ENCODE assay signal across 24 mouse cellular contexts in the genomic region with DNA sequence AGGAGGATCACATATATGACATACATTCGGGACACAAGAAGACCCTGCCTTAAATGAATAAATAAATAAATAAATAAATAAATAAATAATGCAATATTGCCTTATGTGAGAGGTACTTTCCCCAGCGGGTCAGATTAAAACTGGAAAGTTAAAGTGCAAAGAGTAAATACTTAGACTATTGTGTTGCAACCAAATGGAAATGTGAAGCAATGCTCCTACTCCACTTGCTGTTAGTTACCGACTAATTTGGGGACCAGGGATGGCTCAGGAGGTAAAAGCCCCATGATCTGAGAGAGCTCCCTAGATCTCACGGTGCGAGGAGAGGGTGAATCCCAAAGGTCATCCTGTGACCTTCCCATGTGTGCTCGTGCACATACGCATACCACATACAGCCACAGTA. TPM values are rescaled to one million over a fixed set of nuclear protein-coding genes. Genes with fewer than 3 reads are reported as not detected.
DNase-seq lines count a peak whose midpoint lies in the region; ATAC-seq and TF ChIP-seq lines count a peak whose summit lies in the region.
"Had no signal": no experiment of that assay in that cellular context is flagged by ENCODE, and none has a peak within 500 bp of the region (broad histone marks: within the 10 kb centered on the region; RNA-seq: fewer than 3 reads in every experiment).

No protein-coding gene starts in this region.

- ATAC-seq in forebrain, embryonic 12.5 days (ENCODE audit: low FRiP score): peak; percentile 34; the same call in 1 of the 2 replicates
- peak; percentile 68 for ATAC-seq in lung, postnatal 0 days
- ATAC-seq in frontal cortex, adult (ENCODE audit: low TSS enrichment): no peak
- ATAC-seq: activated CD4-positive, CD25-positive, alpha-beta regulatory T cell, adult 4 months; forebrain, postnatal 0 days; inflammation-experienced regulatory T-cells, adult 6 months; Patski had no signal

- TF ChIP-seq EP300 in lung, postnatal 0 days (IDR thresholded peaks at IDR 0.05): peak; percentile 47; the same call in 1 of the 2 replicates

- H3K9ac ChIP-seq in forebrain, embryonic 12.5 days: no peak overlapping the region
- H3K9ac ChIP-seq in lung, postnatal 0 days (replicated peaks; ENCODE audit: low read depth): no peak overlapping the region
- H3K9ac ChIP-seq: embryonic facial prominence, embryonic 13.5 days; forebrain, postnatal 0 days; hindbrain, embryonic 15.5 days had no signal

- TF ChIP-seq CTCF in lung, postnatal 0 days (IDR thresholded peaks at IDR 0.05): no peak
- TF ChIP-seq CTCF in lung, adult 2 months (IDR thresholded peaks at IDR 0.05; ENCODE audit: insufficient read depth, low read length): no peak

- WGBS in forebrain, embryonic 12.5 days: 91% methylated on average over 7 of the region's 7 CpGs
- WGBS in forebrain, embryonic 10.5 days: 92% methylated on average over 7 of the region's 7 CpGs
- WGBS in lung, postnatal 0 days: 77% methylated on average over 7 of the region's 7 CpGs
- WGBS in lung, adult 2 months: 78% methylated on average over 7 of the region's 7 CpGs

- no peaks in the 10 kb centered on the region for H3K27me3 ChIP-seq in forebrain, embryonic 12.5 days
- no peaks in the 10 kb centered on the region for H3K27me3 ChIP-seq in forebrain, embryonic 10.5 days (ENCODE audit: poor library complexity, severe bottlenecking)
- H3K27me3 ChIP-seq in lung, postnatal 0 days (replicated peaks; ENCODE audit: insufficient read depth, low read length): no peaks in the 10 kb centered on the region
- H3K27me3 ChIP-seq: CH12.LX; embryonic facial prominence, embryonic 13.5 days; hindbrain, embryonic 15.5 days; Patski had no signal

- no peak overlapping the region for H3K27ac ChIP-seq in forebrain, embryonic 12.5 days
- H3K27ac ChIP-seq in forebrain, embryonic 10.5 days: no peak overlapping the region
- H3K27ac ChIP-seq in lung, postnatal 0 days (ENCODE audit: low read length): no peak overlapping the region
- H3K27ac ChIP-seq: embryonic facial prominence, embryonic 13.5 days; gastrocnemius, adult 2 months; heart, embryonic 10.5 days; hindbrain, embryonic 15.5 days had no signal

- no peak overlapping the region for H3K4me3 ChIP-seq in forebrain, embryonic 12.5 days (replicated peaks)
- H3K4me3 ChIP-seq in forebrain, embryonic 10.5 days: no peak overlapping the region
- H3K4me3 ChIP-seq in lung, postnatal 0 days (ENCODE audit: low read depth, low read length): no peak overlapping the region
- no peak overlapping the region for H3K4me3 ChIP-seq in lung, adult 2 months (replicated peaks; ENCODE audit: extremely low read depth, low read depth, low read length)
- H3K4me3 ChIP-seq: embryonic facial prominence, embryonic 13.5 days; gastrocnemius, adult 2 months; heart, embryonic 10.5 days; hindbrain, embryonic 15.5 days had no signal

- H3K4me1 ChIP-seq in forebrain, embryonic 12.5 days: peaks cover 6% of the 10 kb centered on the region; the same call in 1 of the 2 replicates
- peaks cover 10% of the 10 kb centered on the region for H3K4me1 ChIP-seq in forebrain, embryonic 10.5 days
- H3K4me1 ChIP-seq in lung, postnatal 0 days (ENCODE audit: insufficient read depth, low read depth, low read length): no peaks in the 10 kb centered on the region
- peaks cover 14% of the 10 kb centered on the region for H3K4me1 ChIP-seq in lung, adult 2 months (ENCODE audit: control insufficient read depth, insufficient read depth, low read length)
- H3K4me1 ChIP-seq: embryonic facial prominence, embryonic 13.5 days had no signal

- no peak overlapping the region for H3K4me2 ChIP-seq in forebrain, embryonic 12.5 days
- no peak overlapping the region for H3K4me2 ChIP-seq in lung, postnatal 0 days (replicated peaks; ENCODE audit: low read depth, low read length)
- H3K4me2 ChIP-seq: embryonic facial prominence, embryonic 13.5 days; hindbrain, embryonic 15.5 days had no signal

- DNase-seq in forebrain, embryonic 10.5 days (ENCODE audit: extremely low spot score, low spot score): no peak
- peak; percentile 68 for DNase-seq in lung, postnatal 0 days (ENCODE audit: low spot score)
- DNase-seq in lung, adult 2 months: no peak
- peak; percentile 36 for DNase-seq in 416B (ENCODE audit: low read depth)
- DNase-seq in lung, postnatal 36 days: peak; percentile 64
- no peak for DNase-seq in spleen, adult 18-20 months
- DNase-seq: adrenal gland, postnatal 25 days; cerebellum, adult 18-20 months; cerebellum, adult 9-11 months; cerebellum, postnatal 36 days; forebrain, postnatal 0 days; gastrocnemius, adult 2 months; gastrocnemius, postnatal 25 days; heart, adult 18-20 months; heart, postnatal 10 days had no signal

- H3K9me3 ChIP-seq in forebrain, embryonic 12.5 days: no peaks in the 10 kb centered on the region
- no peaks in the 10 kb centered on the region for H3K9me3 ChIP-seq in forebrain, embryonic 10.5 days
- no peaks in the 10 kb centered on the region for H3K9me3 ChIP-seq in lung, postnatal 0 days (ENCODE audit: low read length)
- H3K9me3 ChIP-seq: embryonic facial prominence, embryonic 13.5 days; heart, embryonic 10.5 days; hindbrain, embryonic 15.5 days had no signal

- no peaks in the 10 kb centered on the region for H3K36me3 ChIP-seq in forebrain, embryonic 12.5 days (replicated peaks)
- H3K36me3 ChIP-seq in forebrain, embryonic 10.5 days (replicated peaks): no peaks in the 10 kb centered on the region
- H3K36me3 ChIP-seq in lung, postnatal 0 days (ENCODE audit: insufficient read depth, low read length): no peaks in the 10 kb centered on the region
- H3K36me3 ChIP-seq: embryonic facial prominence, embryonic 13.5 days; heart, embryonic 10.5 days; hindbrain, embryonic 15.5 days had no signal

- no peak for TF ChIP-seq POLR2A in lung, adult 2 months (IDR thresholded peaks at IDR 0.05; ENCODE audit: borderline replicate concordance, extremely low read depth, low read depth, low read length)

RNA-seq across cellular contexts. Expression of gene Parp8, which starts 38.7 kb away (rescaled TPM):
- polyA plus RNA-seq in forebrain, embryonic 12.5 days (2016; fragmentation: Nextera tagmentation; extraction: Ambion mirVana): 14.7 and 17.7 TPM in 2 replicates
- 8.6 and 9.5 TPM in 2 replicates for polyA plus RNA-seq in forebrain, embryonic 10.5 days (2016; fragmentation: Nextera tagmentation; extraction: Ambion mirVana)
- 5.6 and 6.8 TPM in 2 replicates for polyA plus RNA-seq in lung, postnatal 0 days (2015; fragmentation: Nextera tagmentation; extraction: Ambion mirVana)
- polyA plus RNA-seq in lung, adult 2 months (2012; rRNA removed): 6.6 and 9.6 TPM in 2 replicates

Comparison
In these comparisons a context has a peak if more than half of its experiments do, and no peak if none do; other contexts are left out.
1. DNase-seq: peak in lung, postnatal 0 days (single experiment), 416B (single experiment) and lung, postnatal 36 days (single experiment); none in forebrain, embryonic 10.5 days (single experiment), lung, adult 2 months (single experiment) and spleen, adult 18-20 months (0 of 2).